Mouse (Mus musculus) neural tube, embryonic 13.5 days (tissue): Measurements from ENCODE around the gene Tm4sf5. TPM values are rescaled to one million over a fixed set of nuclear protein-coding genes. Genes with fewer than 3 reads are reported as not detected.
"Not testable (repeated sequence)": the region's sequence is repeated elsewhere in the genome, so short reads cannot be mapped to it uniquely, and the experiment has no call there.

Experiments
- ATAC-seq: fragments of 200-750 bp; cut with Nextera tagmentation; 2 replicates; pipeline ENCODE4 v1.8.0; 2017; ENCODE audit warnings: low read depth, mild to moderate bottlenecking, moderate TSS enrichment, moderate library complexity
- H3K27ac ChIP-seq: fragments of 300-500 bp; sonication (generic); replicated peaks from 2 replicates; pipeline ENCODE4 v1.5.1; 2015; ENCODE audit warnings: moderate library complexity, mild to moderate bottlenecking, inconsistent platforms
- H3K27me3 ChIP-seq: fragments of 300-500 bp; sonication (generic); 2 replicates; pipeline ENCODE4 v1.6.1; 2015; ENCODE audit warnings: mild to moderate bottlenecking, inconsistent platforms
- H3K36me3 ChIP-seq: fragments of 300-500 bp; sonication (generic); 2 replicates; pipeline ENCODE4 v1.6.1; 2015; ENCODE audit warnings: mild to moderate bottlenecking, inconsistent platforms
- H3K4me1 ChIP-seq: fragments of 300-500 bp; sonication (generic); replicated peaks from 2 replicates; pipeline ENCODE4 v1.6.1; 2015; ENCODE audit warnings: inconsistent platforms
- H3K4me2 ChIP-seq: fragments of 300-500 bp; sonication (generic); 2 replicates; pipeline ENCODE4 v1.6.1; 2015; ENCODE audit warnings: inconsistent platforms, mild to moderate bottlenecking, moderate library complexity
- H3K4me3 ChIP-seq: fragments of 300-500 bp; sonication (generic); 2 replicates; pipeline ENCODE4 v1.5.1; 2015; ENCODE audit warnings: mild to moderate bottlenecking, inconsistent platforms
- H3K9ac ChIP-seq: fragments of 300-500 bp; sonication (generic); 2 replicates; pipeline ENCODE4 v1.6.1; 2015; ENCODE audit warnings: moderate library complexity, mild to moderate bottlenecking, inconsistent platforms
- H3K9me3 ChIP-seq: fragments of 300-500 bp; sonication (generic); 2 replicates; pipeline ENCODE4 v1.6.1; 2016; ENCODE audit warnings: inconsistent platforms
- WGBS: fragments of 180-500 bp; shearing (Covaris S2); methylation state at CpG from one replicate; pipeline ENCODE4 v1.1.7; 2015; 5-methylcytosine and 5-hydroxymethylcytosine counted together
- polyA plus RNA-seq: library from polyadenylated mRNA; unstranded; fragments of >200 nt; fragmentation: Nextera tagmentation; extraction: Ambion mirVana; gene quantifications from 2 replicates; pipeline ENCODE4 v1.2.1, GENCODE M21; 2015

Tm4sf5 gene
- polyA plus RNA-seq = 0.52 and 1.8 TPM in 2 replicates

DNA sequence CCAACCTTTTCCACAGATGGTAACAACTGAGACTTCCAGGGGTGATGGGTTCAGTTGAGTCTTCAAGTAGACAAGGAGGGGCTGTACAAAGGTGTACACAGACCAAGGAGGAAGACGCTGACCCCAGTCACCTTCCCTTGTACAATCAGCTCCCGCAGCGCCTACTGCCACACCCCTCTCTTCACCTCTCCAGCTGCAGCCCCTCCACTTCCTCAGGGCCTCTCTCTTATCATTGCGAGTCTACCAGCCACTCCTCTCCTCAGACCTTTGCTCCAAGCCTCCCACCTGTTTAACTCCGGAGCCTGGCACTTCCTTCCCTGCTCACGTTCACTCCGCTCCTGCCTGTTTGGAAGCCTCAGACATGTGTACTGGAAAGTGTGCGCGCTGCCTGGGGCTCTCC is at the start of gene Tm4sf5:
Tm4sf5 (plus strand) TSS at position 275 of the 400 bp plus-strand sequence.
- H3K36me3 ChIP-seq = no peaks in the 10 kb centered on the region
- no peak within 1 kb of the TSS for H3K4me3 ChIP-seq
- no peak within 1 kb of the TSS for H3K27ac ChIP-seq
- no peaks in the 10 kb centered on the region for H3K9me3 ChIP-seq
- ATAC-seq = no peak
- H3K4me1 ChIP-seq = peaks cover 5% of the 10 kb centered on the region; the same call in 1 of the 2 replicates
- H3K27me3 ChIP-seq = 0 out of 2 replicates have a peak, but pooled peaks cover 5% of the 10 kb centered on the region
- no peak within 1 kb of the TSS for H3K4me2 ChIP-seq
- 86% methylated on average over 9 of the region's 9 CpGs for WGBS
- no peak within 1 kb of the TSS for H3K9ac ChIP-seq

DNA sequence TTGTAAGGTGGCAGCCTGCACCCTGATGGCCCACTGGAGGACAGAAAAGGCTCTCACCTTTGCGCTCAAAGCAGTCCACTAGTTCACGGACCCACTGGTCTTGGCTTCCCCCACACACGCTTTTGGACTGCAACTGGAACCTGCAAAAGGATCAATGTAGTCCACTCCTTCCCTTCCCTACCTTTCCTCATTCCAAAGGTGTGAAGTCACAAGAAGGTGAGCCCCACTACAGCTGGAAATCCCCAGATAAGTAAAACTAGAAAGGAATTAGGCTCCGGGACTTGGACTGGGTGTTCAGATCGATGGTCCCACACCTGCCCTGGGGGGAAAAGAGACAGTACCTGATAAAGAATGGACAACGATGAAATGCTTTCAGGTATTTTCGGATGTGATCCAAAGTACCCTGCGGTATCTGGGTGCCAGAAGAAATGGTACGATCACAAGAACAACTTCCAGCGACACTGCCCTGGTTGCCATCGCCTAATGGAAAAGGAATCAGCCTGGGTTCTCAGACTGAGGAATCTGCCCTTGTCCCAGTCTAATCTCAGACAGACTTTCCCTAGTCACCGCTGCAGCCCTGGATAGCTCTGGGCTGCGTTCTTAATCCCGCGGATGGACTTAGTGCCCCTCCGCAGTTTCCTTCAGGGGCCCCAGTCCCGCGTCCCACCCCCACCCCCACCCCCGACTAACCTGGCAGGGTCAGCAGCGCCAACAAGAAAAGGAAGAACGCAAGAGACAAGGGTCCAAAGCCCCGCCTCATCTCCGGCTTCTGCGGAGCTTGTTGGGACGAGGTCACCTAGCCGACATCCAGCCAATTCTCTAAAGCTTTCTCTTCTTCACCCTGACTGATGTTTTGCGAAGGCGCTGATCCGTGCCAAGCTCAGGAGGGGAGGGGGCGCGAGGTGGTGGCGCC is 46.1 kb upstream of the Tm4sf5 start, which contains the start of gene Zmynd15:
Zmynd15 (plus strand) TSS at position 746 of the 913 bp plus-strand sequence.
- peaks cover 60% of the 10 kb centered on the region for H3K27me3 ChIP-seq
- no peak; the same call in 1 of the 2 replicates for ATAC-seq
- H3K4me3 ChIP-seq = peak within 1 kb of the TSS; percentile 42
- WGBS = 20% methylated on average over 32 of the region's 32 CpGs
- H3K36me3 ChIP-seq = no peaks in the 10 kb centered on the region
- peak within 1 kb of the TSS; percentile 65 for H3K4me2 ChIP-seq
- H3K9me3 ChIP-seq = no peaks in the 10 kb centered on the region
- peak within 1 kb of the TSS; percentile 70 for H3K9ac ChIP-seq
- H3K4me1 ChIP-seq = peaks cover 17% of the 10 kb centered on the region
- H3K27ac ChIP-seq = no peak within 1 kb of the TSS

DNA sequence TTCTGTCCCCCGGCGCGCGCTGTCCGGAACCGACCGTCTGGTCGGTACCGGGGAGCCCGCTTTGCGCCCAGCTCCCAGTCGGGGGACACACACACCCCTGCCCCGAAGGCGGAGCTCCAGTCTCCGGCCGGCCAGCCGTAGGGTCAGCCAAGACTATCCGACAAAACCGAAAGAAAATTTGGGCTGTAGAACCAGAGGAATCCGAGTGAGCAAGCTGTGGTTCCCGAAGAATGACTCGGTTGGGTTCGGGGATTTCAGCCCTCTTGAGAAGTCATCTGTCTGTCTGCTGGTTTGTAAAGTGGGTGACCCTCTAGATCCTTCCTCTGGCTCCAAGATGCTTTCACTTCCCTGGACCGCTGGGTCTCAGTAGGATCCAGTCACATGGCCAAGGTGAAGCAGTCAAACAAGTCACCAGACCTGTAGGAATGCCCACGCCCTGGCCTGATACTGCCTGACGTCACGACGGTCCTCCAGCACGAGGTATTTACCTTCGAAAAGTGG is 45.4 kb upstream of the Tm4sf5 start, which contains the start of gene Cxcl16:
Cxcl16 (minus strand) TSS at position 384 of the 501 bp plus-strand sequence.
- H3K4me3 ChIP-seq = peak within 1 kb of the TSS; percentile 42
- H3K9ac ChIP-seq = peak within 1 kb of the TSS; percentile 70
- WGBS = 5% methylated on average over 30 of the region's 30 CpGs
- H3K4me1 ChIP-seq = peaks cover 14% of the 10 kb centered on the region
- peaks cover 68% of the 10 kb centered on the region for H3K27me3 ChIP-seq
- no peaks in the 10 kb centered on the region for H3K36me3 ChIP-seq
- H3K9me3 ChIP-seq = no peaks in the 10 kb centered on the region
- no peak within 1 kb of the TSS for H3K27ac ChIP-seq
- no peak for ATAC-seq
- H3K4me2 ChIP-seq = peak within 1 kb of the TSS; percentile 65

DNA sequence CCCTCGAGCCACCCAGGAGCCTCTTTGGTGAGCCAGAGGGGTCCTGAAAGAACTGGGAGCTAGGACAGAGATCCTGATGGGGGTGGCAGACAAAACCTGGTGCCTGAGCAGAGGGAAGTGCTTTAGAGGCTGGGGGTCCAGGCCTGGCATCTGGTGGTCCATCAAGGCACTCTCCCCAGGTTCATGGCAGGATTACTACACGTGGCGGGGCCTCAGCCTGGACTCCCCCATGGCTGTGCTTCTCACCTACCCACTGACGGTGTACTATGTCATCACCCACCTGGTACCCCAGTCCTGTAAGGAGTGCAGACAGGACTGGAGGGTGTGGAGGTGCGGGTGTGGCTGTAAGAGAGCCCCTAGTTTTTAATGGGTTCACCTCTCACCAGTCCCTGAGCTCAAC is 41.1 kb upstream of the Tm4sf5 start:
- Histone ChIP-seq H3K4me2 (no peak overlapping the region), H3K9me3 (no peaks in the 10 kb centered on the region), H3K36me3 (no peaks in the 10 kb centered on the region), H3K27ac (no peak overlapping the region), H3K27me3 (peaks cover 83% of the 10 kb centered on the region), H3K4me1 (peaks cover 23% of the 10 kb centered on the region), H3K4me3 (no peak overlapping the region), H3K9ac (no peak overlapping the region)
- WGBS = 81% methylated on average over 5 of the region's 5 CpGs
- no peak for ATAC-seq

DNA sequence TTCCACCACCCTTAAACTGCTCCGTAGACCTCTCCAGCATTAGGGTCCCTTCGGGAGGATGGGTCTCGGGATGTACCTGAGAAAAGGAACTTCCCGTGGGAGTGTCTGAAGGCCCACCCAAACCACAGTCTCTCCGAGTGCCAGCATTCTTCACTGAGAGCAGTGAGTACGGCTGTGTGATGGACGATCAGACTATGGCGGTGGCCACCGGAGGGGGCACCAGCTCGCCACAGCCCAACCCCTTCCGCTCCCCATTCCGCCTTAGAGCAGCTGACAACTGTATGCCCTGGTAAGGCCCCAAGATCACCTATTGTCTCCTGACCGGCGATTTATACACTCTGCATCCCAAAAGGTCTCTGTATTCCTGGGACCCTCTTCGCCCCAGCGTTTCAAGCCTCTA is 39.8 kb upstream of the Tm4sf5 start:
- WGBS = 28% methylated on average over 16 of the region's 16 CpGs
- H3K27ac ChIP-seq = no peak overlapping the region
- H3K4me3 ChIP-seq = no peak overlapping the region

DNA sequence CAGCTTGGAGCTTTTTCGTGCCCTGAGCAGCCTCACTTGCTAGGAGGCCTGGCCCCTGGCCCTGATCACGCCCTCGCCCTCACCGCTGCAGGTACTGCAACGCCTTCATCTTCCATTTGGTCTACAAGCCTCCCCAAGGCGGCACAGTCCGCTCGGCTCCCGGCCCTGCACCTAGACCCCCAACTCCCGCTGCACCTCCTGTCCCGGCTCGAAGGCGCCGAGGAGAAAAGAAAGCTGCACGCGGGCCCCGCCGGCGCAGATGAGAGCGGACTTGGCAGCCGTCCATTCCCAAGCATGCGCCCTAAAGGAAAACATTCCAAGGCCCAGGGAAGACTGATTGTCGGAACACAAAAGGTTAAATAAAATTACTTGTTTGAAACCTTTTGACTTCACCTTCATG is 39.2 kb upstream of the Tm4sf5 start:
- WGBS = 12% methylated on average over 23 of the region's 23 CpGs
- H3K9ac ChIP-seq = peak overlapping the region; percentile 42; the same call in 1 of the 2 replicates

More for the DNA sequence above, 39.8 kb upstream of the Tm4sf5 start:
- Histone ChIP-seq H3K27me3 (peaks cover 71% of the 10 kb centered on the region), H3K36me3 (no peaks in the 10 kb centered on the region), H3K9me3 (no peaks in the 10 kb centered on the region), H3K9ac (peak overlapping the region; percentile 42; the same call in 1 of the 2 replicates), H3K4me1 (peaks cover 13% of the 10 kb centered on the region), H3K4me2 (peak overlapping the region; percentile 46)
- no peak for ATAC-seq

DNA sequence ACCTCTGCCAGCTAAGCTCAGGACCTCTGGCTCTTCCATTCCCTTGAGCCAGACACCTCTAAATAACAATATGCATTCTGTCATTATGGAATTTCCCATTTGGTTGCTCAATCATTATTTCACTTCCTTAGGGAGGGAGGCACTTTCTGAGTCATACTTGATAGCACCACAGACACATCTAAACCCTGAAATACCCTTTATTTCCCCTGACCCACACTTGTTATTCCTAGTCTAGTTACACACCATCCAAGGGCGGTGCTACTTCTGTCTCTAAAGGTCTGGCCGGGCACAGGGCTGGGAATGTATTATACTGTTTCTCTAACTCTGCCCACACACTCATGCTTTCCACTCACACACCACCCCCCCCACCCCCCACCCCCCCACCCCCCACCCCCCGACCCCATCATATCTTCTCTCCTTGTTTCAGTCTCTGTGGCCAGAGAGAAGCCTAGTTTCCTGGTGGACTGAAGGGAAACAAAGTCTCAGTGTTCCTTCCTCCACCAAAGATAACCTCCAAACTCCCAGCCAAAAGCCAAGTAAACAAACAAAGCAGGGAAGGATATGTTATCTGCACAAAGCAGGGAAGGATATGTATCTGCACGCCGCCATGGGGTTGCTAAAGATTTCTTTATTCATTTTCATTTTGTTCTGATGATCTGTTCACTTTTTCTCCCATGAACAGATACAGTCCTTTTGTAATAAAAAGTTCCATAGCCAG is 37.0 kb upstream of the Tm4sf5 start:
- H3K36me3 ChIP-seq = no peaks in the 10 kb centered on the region
- peaks cover 43% of the 10 kb centered on the region for H3K27me3 ChIP-seq
- no peaks in the 10 kb centered on the region for H3K9me3 ChIP-seq
- H3K4me2 ChIP-seq = no peak overlapping the region
- no peak overlapping the region for H3K4me3 ChIP-seq
- peaks cover 13% of the 10 kb centered on the region for H3K4me1 ChIP-seq
- 94% methylated on average over 5 of the region's 5 CpGs for WGBS
- H3K27ac ChIP-seq = no peak overlapping the region
- ATAC-seq = no peak
- H3K9ac ChIP-seq = no peak overlapping the region

More for the DNA sequence above, 39.2 kb upstream of the Tm4sf5 start:
- no peak overlapping the region for H3K27ac ChIP-seq
- H3K36me3 ChIP-seq = no peaks in the 10 kb centered on the region
- 0 out of 2 replicates have a peak overlapping the region, but pooled peaks have one; percentile 12 for H3K4me3 ChIP-seq
- no peak for ATAC-seq
- H3K27me3 ChIP-seq = peaks cover 65% of the 10 kb centered on the region
- peak overlapping the region; percentile 46 for H3K4me2 ChIP-seq
- peaks cover 13% of the 10 kb centered on the region for H3K4me1 ChIP-seq
- no peaks in the 10 kb centered on the region for H3K9me3 ChIP-seq

DNA sequence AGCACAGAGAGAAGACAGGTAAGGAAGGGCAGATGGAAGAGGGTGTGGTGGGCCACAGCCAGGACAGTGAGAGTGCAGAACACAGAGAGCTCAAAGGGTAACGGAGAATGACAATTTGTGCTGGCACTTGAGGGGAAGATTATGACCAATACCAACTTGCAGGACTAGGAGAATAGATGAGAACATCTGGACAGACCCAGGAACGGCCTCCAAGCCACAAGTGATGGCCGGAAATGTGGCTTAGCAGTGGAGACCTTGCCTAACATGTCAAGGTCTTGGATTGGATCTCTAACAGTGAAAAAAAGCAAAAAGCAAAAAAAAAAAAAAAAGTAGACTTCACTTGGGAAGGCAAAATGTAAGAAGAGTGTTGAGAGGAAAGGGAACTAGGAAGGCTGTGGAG is 35.3 kb upstream of the Tm4sf5 start:
- no peak overlapping the region for H3K9ac ChIP-seq
- H3K27me3 ChIP-seq = peaks cover 26% of the 10 kb centered on the region
- ATAC-seq = no peak
- H3K4me2 ChIP-seq = no peak overlapping the region
- 85% methylated on average over 3 of the region's 3 CpGs for WGBS
- H3K9me3 ChIP-seq = no peaks in the 10 kb centered on the region
- peaks cover 13% of the 10 kb centered on the region for H3K4me1 ChIP-seq
- H3K36me3 ChIP-seq = no peaks in the 10 kb centered on the region
- no peak overlapping the region for H3K4me3 ChIP-seq
- no peak overlapping the region for H3K27ac ChIP-seq

DNA sequence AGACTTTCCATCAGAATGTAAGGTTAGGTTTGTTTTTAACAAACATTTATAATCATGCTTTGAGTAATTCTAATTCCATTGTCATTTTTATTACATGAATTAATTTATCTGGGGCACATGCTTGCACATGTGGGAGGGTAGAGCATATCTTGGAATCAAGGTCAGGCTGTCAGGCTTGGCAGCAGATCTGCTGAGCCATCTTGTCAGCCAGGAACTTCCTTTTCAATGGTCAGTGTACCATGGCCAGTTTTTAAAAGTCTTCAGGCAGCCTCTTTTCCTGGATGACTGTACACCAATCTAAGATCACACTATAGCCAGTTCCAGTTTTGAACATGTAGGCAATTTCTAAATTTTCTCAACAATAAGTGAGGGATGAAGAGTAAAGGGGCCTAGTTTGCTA is 32.3 kb upstream of the Tm4sf5 start:
- H3K9me3 ChIP-seq = no peaks in the 10 kb centered on the region
- no peak overlapping the region for H3K4me2 ChIP-seq
- H3K36me3 ChIP-seq = no peaks in the 10 kb centered on the region
- no peaks in the 10 kb centered on the region for H3K27me3 ChIP-seq
- no peak overlapping the region for H3K4me3 ChIP-seq
- H3K9ac ChIP-seq = no peak overlapping the region
- no peak overlapping the region for H3K27ac ChIP-seq
- ATAC-seq = no peak
- no peaks in the 10 kb centered on the region for H3K4me1 ChIP-seq

DNA sequence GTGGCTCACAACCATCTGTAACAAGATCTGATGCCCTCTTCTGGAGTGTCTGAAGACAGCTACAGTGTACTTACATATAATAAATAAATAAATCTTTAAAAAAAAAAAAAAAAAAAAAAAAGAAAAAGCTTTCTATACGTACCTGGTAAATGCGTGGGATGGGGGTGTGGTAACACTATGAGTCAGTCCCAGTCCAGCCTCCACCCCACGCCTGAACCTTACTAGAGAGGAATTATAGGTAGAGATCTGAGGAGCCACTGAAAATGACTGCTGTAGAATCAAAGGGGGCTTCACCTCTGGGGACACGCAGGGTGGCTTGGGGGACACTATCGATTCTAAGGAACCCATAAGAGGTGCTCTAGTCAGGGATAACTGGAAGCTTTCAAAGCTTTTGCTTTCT is 31.8 kb upstream of the Tm4sf5 start:
- WGBS = 92% methylated on average over 5 of the region's 5 CpGs
- H3K27ac ChIP-seq, H3K4me1 ChIP-seq, H3K9ac ChIP-seq, H3K27me3 ChIP-seq, ATAC-seq, H3K4me2 ChIP-seq, H3K9me3 ChIP-seq, H3K36me3 ChIP-seq, H3K4me3 ChIP-seq: not testable (repeated sequence)

DNA sequence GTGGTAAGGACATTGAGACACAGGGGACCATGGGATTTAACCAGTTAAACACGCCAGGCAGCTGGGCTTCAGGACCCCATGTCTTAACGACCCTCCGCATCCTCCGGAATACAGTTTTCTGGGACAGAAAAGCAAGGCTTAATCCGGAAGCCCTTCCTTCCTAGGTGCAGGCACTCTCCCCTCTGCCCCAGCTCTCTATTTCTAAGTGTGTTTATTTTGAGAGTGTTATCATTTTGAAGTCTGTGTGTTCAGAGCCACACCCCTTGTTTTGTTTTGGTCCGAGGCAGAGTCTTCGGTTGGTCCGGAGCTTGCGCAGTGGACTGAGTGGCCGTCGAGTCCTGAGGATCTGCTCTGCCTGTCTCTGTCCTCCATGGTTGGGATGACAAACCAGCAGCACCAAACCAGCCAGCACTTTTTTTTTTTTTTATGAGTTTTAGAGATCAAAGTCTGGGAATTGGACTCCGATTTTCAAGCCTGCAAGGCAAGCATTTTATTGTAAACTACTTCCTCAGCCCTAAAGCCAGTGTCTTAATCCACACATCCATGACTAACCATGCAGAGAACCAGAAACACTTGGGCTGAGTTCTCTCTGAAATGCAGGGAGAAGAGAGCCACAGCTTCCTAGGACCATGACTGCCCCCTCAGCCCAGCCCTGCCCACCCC is 30.0 kb upstream of the Tm4sf5 start:
- Histone ChIP-seq H3K4me2 (no peak overlapping the region), H3K27me3 (no peaks in the 10 kb centered on the region), H3K4me3 (no peak overlapping the region), H3K27ac (no peak overlapping the region), H3K9me3 (no peaks in the 10 kb centered on the region), H3K9ac (no peak overlapping the region), H3K36me3 (no peaks in the 10 kb centered on the region), H3K4me1 (no peaks in the 10 kb centered on the region)
- 84% methylated on average over 12 of the region's 12 CpGs for WGBS
- ATAC-seq = no peak
